Mouse (Mus musculus): ENCODE data around the gene Celf2.

Gene Celf2

GRCm38 (mm10) chr2:6872131-6872893, 637.1 kb downstream of the Celf2 start:
- no peak for DNase-seq (ENCODE audit: low read depth in 1 of 2, low spot score in 2 of 2)

- DNase-seq (ENCODE audit: low read depth in 1 of 2, low spot score in 2 of 2), result no peak
Measured at GRCm38 (mm10) chr2:6871281-6872130, 637.9 kb downstream of the Celf2 start.

GRCm38 (mm10) chr2:6869956-6870710, 639.2 kb downstream of the Celf2 start:
- DNase-seq (ENCODE audit: low read depth in 1 of 2, low spot score in 2 of 2), result no peak

GRCm38 (mm10) chr2:6867297-6867696, 642.1 kb downstream of the Celf2 start:
- DNase-seq (ENCODE audit: low read depth in 1 of 2, low spot score in 2 of 2), result no peak

- no peak for DNase-seq (ENCODE audit: low read depth in 1 of 2, low spot score in 2 of 2)
Measured at GRCm38 (mm10) chr2:6865785-6866184, 643.6 kb downstream of the Celf2 start.

- no peak for DNase-seq (ENCODE audit: low read depth in 1 of 2, low spot score in 2 of 2)
Measured at GRCm38 (mm10) chr2:6850102-6850644, 659.2 kb downstream of the Celf2 start.

- DNase-seq (ENCODE audit: low read depth in 1 of 2, low spot score in 2 of 2), result no peak
Measured at GRCm38 (mm10) chr2:6849388-6849787, 660.0 kb downstream of the Celf2 start.

GRCm38 (mm10) chr2:6830021-6830420, 679.3 kb downstream of the Celf2 start:
- DNase-seq (ENCODE audit: low read depth in 1 of 2, low spot score in 2 of 2), result no peak

- DNase-seq (ENCODE audit: low read depth in 1 of 2, low spot score in 2 of 2), result no peak
Measured at GRCm38 (mm10) chr2:6827583-6827982, 681.8 kb downstream of the Celf2 start.

- no peak for DNase-seq (ENCODE audit: low read depth in 1 of 2, low spot score in 2 of 2)
Measured at GRCm38 (mm10) chr2:6823021-6823420, 686.3 kb downstream of the Celf2 start.

- no peak for DNase-seq (ENCODE audit: low read depth in 1 of 2, low spot score in 2 of 2)
Measured at GRCm38 (mm10) chr2:6821593-6821992, 687.8 kb downstream of the Celf2 start.

- DNase-seq (ENCODE audit: low read depth in 1 of 2, low spot score in 2 of 2), result no peak
Measured at GRCm38 (mm10) chr2:6815281-6815680, 694.1 kb downstream of the Celf2 start.

- DNase-seq (ENCODE audit: low read depth in 1 of 2, low spot score in 2 of 2), result no peak
Measured at GRCm38 (mm10) chr2:6808736-6809135, 700.6 kb downstream of the Celf2 start.

GRCm38 (mm10) chr2:6796754-6797153, 712.6 kb downstream of the Celf2 start:
- no peak for DNase-seq (ENCODE audit: low read depth in 1 of 2, low spot score in 2 of 2)

GRCm38 (mm10) chr2:6795995-6796588, 713.3 kb downstream of the Celf2 start:
- DNase-seq (ENCODE audit: low read depth in 1 of 2, low spot score in 2 of 2), result no peak

GRCm38 (mm10) chr2:6794858-6795257, 714.5 kb downstream of the Celf2 start:
- no peak for DNase-seq (ENCODE audit: low read depth in 1 of 2, low spot score in 2 of 2)

GRCm38 (mm10) chr2:6790876-6791275, 718.5 kb downstream of the Celf2 start:
- DNase-seq (ENCODE audit: low read depth in 1 of 2, low spot score in 2 of 2), result no peak

GRCm38 (mm10) chr2:6786494-6787144, 722.7 kb downstream of the Celf2 start:
- DNase-seq (ENCODE audit: low read depth in 1 of 2, low spot score in 2 of 2), result no peak

- no peak for DNase-seq (ENCODE audit: low read depth in 1 of 2, low spot score in 2 of 2)
Measured at GRCm38 (mm10) chr2:6770214-6770613, 739.1 kb downstream of the Celf2 start.

- DNase-seq (ENCODE audit: low read depth in 1 of 2, low spot score in 2 of 2), result no peak
Measured at GRCm38 (mm10) chr2:6762381-6762780, 747.0 kb downstream of the Celf2 start.

All from monocyte, adult 2 months (primary cell).